Mouse (Mus musculus): Measurements from ENCODE around the gene Slc16a10. TPM values are rescaled to one million over a fixed set of nuclear protein-coding genes. Genes with fewer than 3 reads are reported as not detected.
A peak's percentile ranks its signal among the peaks of the same experiment; 100 is the strongest.

Gene Slc16a10
- polyA plus RNA-seq, 1 experiment from 2014 or later, result 5.3 TPM

- TF ChIP-seq CTCF (IDR thresholded peaks at IDR 0.05; ENCODE audit: low read depth), result no peak
- no peaks in the 10 kb centered on the region for H3K36me3 ChIP-seq (ENCODE audit: insufficient read depth)
- H3K4me2 ChIP-seq, result no peak overlapping the region
- ATAC-seq (ENCODE audit: insufficient read depth) (no peak), DNase-seq (no peak)
- no peak overlapping the region; the same call in 1 of the 2 replicates for H3K27ac ChIP-seq (ENCODE audit: low read depth)
- no peak overlapping the region for H3K4me3 ChIP-seq (ENCODE audit: low read depth, low read length)
- H3K27me3 ChIP-seq (ENCODE audit: insufficient read depth, low read length), result no peaks in the 10 kb centered on the region
- no peaks in the 10 kb centered on the region for H3K4me1 ChIP-seq (ENCODE audit: insufficient read depth)
- H3K9me3 ChIP-seq (ENCODE audit: low read depth, low read length), result no peaks in the 10 kb centered on the region
- H3K9ac ChIP-seq, result no peak overlapping the region
- WGBS, result 88% methylated on average over 5 of the region's 5 CpGs
These were observed 7.6 kb upstream of the Slc16a10 start for GRCm38 (mm10) chr10:40149584-40150145.

- ATAC-seq (ENCODE audit: insufficient read depth) (no peak), DNase-seq (no peak)
- TF ChIP-seq CTCF (IDR thresholded peaks at IDR 0.05; ENCODE audit: low read depth), result no peak
- no peaks in the 10 kb centered on the region for H3K4me1 ChIP-seq (ENCODE audit: insufficient read depth)
- H3K4me3 ChIP-seq (ENCODE audit: low read depth, low read length), result no peak overlapping the region
- WGBS, result 83% methylated on average over 8 of the region's 8 CpGs
- H3K9ac ChIP-seq, result no peak overlapping the region
- no peak overlapping the region for H3K27ac ChIP-seq (ENCODE audit: low read depth)
- no peaks in the 10 kb centered on the region for H3K27me3 ChIP-seq (ENCODE audit: insufficient read depth, low read length)
- H3K9me3 ChIP-seq (ENCODE audit: low read depth, low read length), result no peaks in the 10 kb centered on the region
- H3K4me2 ChIP-seq, result no peak overlapping the region
- H3K36me3 ChIP-seq (ENCODE audit: insufficient read depth), result no peaks in the 10 kb centered on the region
These were observed 5.4 kb upstream of the Slc16a10 start for GRCm38 (mm10) chr10:40147325-40148059.

DNA sequence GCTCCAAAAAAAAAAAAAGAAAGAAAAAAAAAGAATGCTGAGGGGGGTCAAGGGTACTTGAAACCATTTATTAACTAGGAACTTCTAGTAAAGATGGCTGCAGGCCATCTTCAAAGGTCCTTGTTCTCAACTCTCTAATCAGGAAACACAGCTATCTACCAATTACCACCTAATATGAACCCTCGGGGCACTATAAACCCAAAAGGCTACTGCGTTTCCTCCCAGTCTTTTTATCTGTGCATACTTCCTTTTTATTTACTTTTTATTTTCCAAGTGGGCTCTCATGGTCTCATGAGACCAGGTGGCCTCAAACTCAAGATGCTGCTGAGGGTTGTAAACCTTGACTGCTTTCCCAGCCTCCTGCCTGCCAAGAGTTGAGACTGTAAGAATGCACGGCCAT, 4.4 kb upstream of the Slc16a10 start:
- peak; percentile 30 for DNase-seq
- 51% methylated on average over 3 of the region's 3 CpGs for WGBS

GRCm38 (mm10) chr10:40144815-40145214, 2.8 kb upstream of the Slc16a10 start:
- Histone ChIP-seq H3K36me3 (ENCODE audit: insufficient read depth) (no peaks in the 10 kb centered on the region), H3K27ac (ENCODE audit: low read depth) (no peak overlapping the region), H3K4me2 (no peak overlapping the region), H3K4me3 (ENCODE audit: low read depth, low read length) (no peak overlapping the region), H3K9ac (no peak overlapping the region), H3K9me3 (ENCODE audit: low read depth, low read length) (no peaks in the 10 kb centered on the region), H3K4me1 (ENCODE audit: insufficient read depth) (peaks cover 4% of the 10 kb centered on the region; the same call in 1 of the 2 replicates), H3K27me3 (ENCODE audit: insufficient read depth, low read length) (peaks cover 5% of the 10 kb centered on the region; the same call in 1 of the 2 replicates)
- WGBS, result 67% methylated on average over 1 of the region's 1 CpGs
- no peak for DNase-seq
- TF ChIP-seq CTCF (IDR thresholded peaks at IDR 0.05; ENCODE audit: low read depth), result no peak
- no peak for ATAC-seq (ENCODE audit: insufficient read depth)

More for the DNA sequence above, 4.4 kb upstream of the Slc16a10 start:
- H3K4me2 ChIP-seq, result no peak overlapping the region
- no peaks in the 10 kb centered on the region for H3K27me3 ChIP-seq (ENCODE audit: insufficient read depth, low read length)
- TF ChIP-seq CTCF (IDR thresholded peaks at IDR 0.05; ENCODE audit: low read depth), result no peak
- no peak overlapping the region for H3K9ac ChIP-seq
- H3K27ac ChIP-seq (ENCODE audit: low read depth), result no peak overlapping the region
- H3K4me3 ChIP-seq (ENCODE audit: low read depth, low read length), result no peak overlapping the region
- no peak for ATAC-seq (ENCODE audit: insufficient read depth)
- H3K36me3 ChIP-seq (ENCODE audit: insufficient read depth), result no peaks in the 10 kb centered on the region
- peaks cover 2% of the 10 kb centered on the region; the same call in 1 of the 2 replicates for H3K4me1 ChIP-seq (ENCODE audit: insufficient read depth)
- H3K9me3 ChIP-seq (ENCODE audit: low read depth, low read length), result no peaks in the 10 kb centered on the region

DNA sequence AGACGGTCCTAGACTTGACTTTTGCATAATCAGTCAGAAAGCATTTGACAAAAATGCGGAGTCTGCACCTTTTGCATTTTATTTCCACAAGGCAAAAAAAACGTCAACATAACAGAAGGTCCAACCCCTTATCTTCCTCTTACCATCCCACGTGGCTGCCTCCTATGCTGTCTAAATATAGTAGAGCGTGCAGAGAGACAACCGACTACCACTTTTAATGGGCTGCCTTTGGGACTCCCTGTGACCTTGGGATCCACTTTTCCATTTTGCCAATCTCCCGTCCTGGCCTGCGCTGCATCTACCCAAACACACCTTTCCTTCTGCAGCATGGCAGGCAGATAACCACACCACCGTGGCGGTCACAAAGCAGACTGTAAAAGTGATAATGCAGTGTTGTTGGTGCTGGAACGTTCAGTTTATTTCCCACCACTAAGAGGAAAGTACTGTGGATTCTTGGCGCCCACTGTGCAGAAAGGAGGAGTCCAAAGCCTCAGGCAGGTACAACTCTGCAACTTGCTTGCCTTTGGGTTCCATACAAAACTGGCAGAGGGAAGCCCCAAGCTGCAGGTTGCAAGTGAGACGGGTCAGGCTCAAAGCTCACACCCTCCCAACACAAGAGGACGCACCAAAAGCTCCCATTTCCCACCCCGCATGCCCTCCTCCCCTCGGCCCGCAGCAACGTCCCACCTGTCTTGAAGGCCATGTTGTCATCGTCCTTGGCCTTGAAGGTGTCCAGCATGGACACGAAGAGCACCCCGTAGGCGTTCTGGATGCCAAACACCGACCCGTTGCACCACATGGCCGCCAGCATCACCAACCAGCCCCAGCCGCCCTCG, 824 bp downstream of the Slc16a10 start:
- WGBS, result 15% methylated on average over 27 of the region's 27 CpGs
- peak overlapping the region; percentile 78 for H3K4me2 ChIP-seq
- TF ChIP-seq CTCF (IDR thresholded peaks at IDR 0.05; ENCODE audit: low read depth), result no peak
- H3K4me1 ChIP-seq (ENCODE audit: insufficient read depth), result peaks cover 4% of the 10 kb centered on the region; the same call in 1 of the 2 replicates
- peak overlapping the region; percentile 53 for H3K4me3 ChIP-seq (ENCODE audit: low read depth, low read length)
- 0 out of 2 replicates have a peak overlapping the region, but pooled peaks have one; percentile 0 for H3K27ac ChIP-seq (ENCODE audit: low read depth)
- H3K36me3 ChIP-seq (ENCODE audit: insufficient read depth), result no peaks in the 10 kb centered on the region
- no peaks in the 10 kb centered on the region for H3K9me3 ChIP-seq (ENCODE audit: low read depth, low read length)
- H3K9ac ChIP-seq, result peak overlapping the region; percentile 66
- DNase-seq, result peak; percentile 10
- peaks cover 5% of the 10 kb centered on the region; the same call in 1 of the 2 replicates for H3K27me3 ChIP-seq (ENCODE audit: insufficient read depth, low read length)
- no peak; the same call in 1 of the 2 replicates for ATAC-seq (ENCODE audit: insufficient read depth)

DNA sequence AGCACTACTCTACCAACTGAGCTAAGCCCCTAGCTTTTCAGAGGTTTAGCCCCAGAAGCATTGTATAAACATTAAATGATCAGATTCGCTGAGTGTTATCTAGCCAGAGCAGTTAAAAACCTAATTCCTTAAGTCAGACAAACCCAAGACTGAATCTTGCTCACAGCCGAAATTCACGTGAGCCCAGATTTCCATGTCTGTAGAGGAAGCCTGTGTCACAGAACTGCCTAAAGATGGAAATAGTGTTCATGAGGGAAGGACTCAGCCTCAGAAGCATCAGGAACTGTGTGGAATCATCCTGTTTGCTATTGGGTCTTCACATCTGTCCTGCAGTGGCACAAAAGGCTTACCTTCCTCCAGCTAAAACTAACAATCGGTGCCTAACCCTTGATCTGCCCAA, 2.4 kb downstream of the Slc16a10 start:
- DNase-seq (no peak), ATAC-seq (ENCODE audit: insufficient read depth) (no peak)
- no peaks in the 10 kb centered on the region for H3K36me3 ChIP-seq (ENCODE audit: insufficient read depth)
- H3K9me3 ChIP-seq (ENCODE audit: low read depth, low read length), result no peaks in the 10 kb centered on the region
- no peak overlapping the region for H3K4me3 ChIP-seq (ENCODE audit: low read depth, low read length)
- peaks cover 4% of the 10 kb centered on the region; the same call in 1 of the 2 replicates for H3K4me1 ChIP-seq (ENCODE audit: insufficient read depth)
- H3K27me3 ChIP-seq (ENCODE audit: insufficient read depth, low read length), result peaks cover 5% of the 10 kb centered on the region; the same call in 1 of the 2 replicates
- WGBS, result 76% methylated on average over 4 of the region's 4 CpGs
- TF ChIP-seq CTCF (IDR thresholded peaks at IDR 0.05; ENCODE audit: low read depth), result no peak
- no peak overlapping the region for H3K27ac ChIP-seq (ENCODE audit: low read depth)
- H3K9ac ChIP-seq, result no peak overlapping the region
- H3K4me2 ChIP-seq, result peak overlapping the region; percentile 78; the same call in 1 of the 2 replicates
